Mouse (Mus musculus): ENCODE results near the gene Nupl1.

GRCm38 (mm10) chr14:60257101-60257500 is 5.9 kb upstream of the Nupl1 start:
- no peak for TF ChIP-seq POLR2A (IDR thresholded peaks at IDR 0.05; ENCODE audit: borderline replicate concordance, extremely low read depth, low read depth, low read length)
- TF ChIP-seq CTCF (IDR thresholded peaks at IDR 0.05; ENCODE audit: insufficient read depth, low read length), result no peak

Measured in lung, adult 2 months (tissue).